Comparison of ENCODE assay signal across 16 mouse cellular contexts in the genomic region with DNA sequence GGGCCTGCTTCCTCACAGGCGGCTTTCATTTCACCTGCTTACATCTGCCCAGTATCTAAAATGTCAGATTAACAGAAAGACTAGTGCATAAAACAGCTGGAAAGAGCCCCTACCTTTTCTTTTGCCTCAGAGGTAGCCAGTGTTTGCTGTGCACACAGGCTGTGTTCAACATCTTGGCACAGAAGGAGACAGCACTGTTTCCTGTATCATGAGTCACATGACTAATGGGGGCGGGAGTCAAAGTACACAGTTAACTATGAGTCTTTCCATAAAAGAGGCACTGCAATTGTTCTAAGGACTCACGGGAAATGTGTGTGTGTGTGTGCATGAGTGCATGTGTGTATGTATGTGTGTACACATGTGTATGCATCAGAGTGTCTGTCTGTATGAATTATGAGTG. TPM values are rescaled to one million over a fixed set of nuclear protein-coding genes. Genes with fewer than 3 reads are reported as not detected.
DNase-seq lines count a peak whose midpoint lies in the region; ATAC-seq and TF ChIP-seq lines count a peak whose summit lies in the region.
"Had no signal": no experiment of that assay in that cellular context is flagged by ENCODE, and none has a peak within 500 bp of the region (broad histone marks: within the 10 kb centered on the region; RNA-seq: fewer than 3 reads in every experiment).

No protein-coding gene starts in this region.

- WGBS in kidney, adult 2 months, result 49% methylated on average over 3 of the region's 3 CpGs

- H3K27me3 ChIP-seq in kidney, adult 2 months (replicated peaks; ENCODE audit: control insufficient read depth, insufficient read depth, low read length), result no peaks in the 10 kb centered on the region
- H3K27me3 ChIP-seq: hindbrain, embryonic 15.5 days had no signal

- intact Hi-C loops in left cerebral cortex, postnatal 4 days (cut with DNase I), result no loop called here

- H3K36me3 ChIP-seq in kidney, adult 2 months (ENCODE audit: control insufficient read depth, insufficient read depth, low read length), result no peaks in the 10 kb centered on the region
- H3K36me3 ChIP-seq: forebrain, embryonic 12.5 days; hindbrain, embryonic 15.5 days had no signal

- no peak overlapping the region for H3K27ac ChIP-seq in kidney, adult 2 months (ENCODE audit: insufficient read depth, low read depth, low read length)
- H3K27ac ChIP-seq: forebrain, embryonic 12.5 days; hindbrain, embryonic 15.5 days had no signal

- ATAC-seq in inflammation-experienced regulatory T-cells, adult 6 months, result peak; percentile 59

- TF ChIP-seq CTCF in kidney, adult 2 months (conservative IDR thresholded peaks at IDR 0.05; ENCODE audit: insufficient read depth, insufficient read length, low read depth, low read length), result no peak

- DNase-seq in kidney, adult 2 months, result peak; percentile 70
- no peak for DNase-seq in kidney, adult 11 months
- DNase-seq in lung, postnatal 36 days, result peak; percentile 32
- no peak for DNase-seq in lung, adult 18-20 months
- DNase-seq in right cerebral cortex, adult 2 months (ENCODE audit: low spot score in 2 of 2), result no peak
- no peak for DNase-seq in right cerebral cortex, postnatal 36 days (ENCODE audit: low spot score in 2 of 2)
- DNase-seq in left cerebral cortex, postnatal 4 days, result no peak
- DNase-seq: cerebellum, adult 18-20 months; heart, postnatal 10 days; lung, adult 2 months; right cerebral cortex, adult 18-20 months; thymus, adult 2 months had no signal

- H3K4me3 ChIP-seq in kidney, adult 2 months (ENCODE audit: insufficient read depth, low read depth, low read length), result no peak overlapping the region
- H3K4me3 ChIP-seq: forebrain, embryonic 12.5 days; hindbrain, embryonic 15.5 days had no signal

- no peak for TF ChIP-seq POLR2A in kidney, adult 2 months (IDR thresholded peaks at IDR 0.05; ENCODE audit: low read depth, low read length)

- H3K4me1 ChIP-seq in kidney, adult 2 months (ENCODE audit: control insufficient read depth, insufficient read depth, low read length), result peaks cover 13% of the 10 kb centered on the region; the same call in 1 of the 2 replicates

RNA-seq across cellular contexts. Expression of a gene that starts 43.9 kb away (rescaled TPM):
- 44.5 and 49.2 TPM in 2 replicates for polyA plus RNA-seq in kidney, adult 2 months (2012; rRNA removed)
- polyA plus RNA-seq in inflammation-experienced regulatory T-cells, adult 6 months (2017; shearing (Covaris generic)), result 1 to 10 TPM; 3.1 to 5.0 (median 4.8) TPM
- total RNA-seq in left cerebral cortex, postnatal 4 days (2021), result 100 to 1,000 TPM; 331 to 352 TPM
- total RNA-seq: monocyte, adult 5-6 weeks had no signal

Comparison
In these comparisons a context has a peak if more than half of its experiments do, and no peak if none do; other contexts are left out.
1. DNase-seq: peak in kidney, adult 2 months (single experiment) and lung, postnatal 36 days (single experiment); none in kidney, adult 11 months (single experiment), lung, adult 18-20 months (0 of 2), right cerebral cortex, adult 2 months (0 of 2), right cerebral cortex, postnatal 36 days (0 of 2) and left cerebral cortex, postnatal 4 days (single experiment).